Mouse (Mus musculus) central nervous system, embryonic 18 days (tissue): ENCODE results near the gene Intu. TPM values are rescaled to one million over a fixed set of nuclear protein-coding genes. Genes with fewer than 3 reads are reported as not detected.

Source experiments
- polyA plus RNA-seq: library from polyadenylated mRNA; depleted of rRNA; stranded (reverse); fragments of >200 nt; gene quantifications from 2 replicates; pipeline ENCODE4 v1.2.3, GENCODE M21; 2012; rRNA removed

The Intu gene
- 8.6 and 8.8 TPM in 2 replicates for polyA plus RNA-seq

GRCm38 (mm10) chr3:40531286-40532141 is at the start of gene Intu:
Gene Intu, plus strand, starts transcription at chr3:40531286.

GRCm38 (mm10) chr3:40708655-40709054 is 177.6 kb downstream of the Intu start, which contains the start of gene Slc25a31:
Gene Slc25a31, plus strand, starts transcription at chr3:40708855.

GRCm38 (mm10) chr3:40744024-40744835 is 213.1 kb downstream of the Intu start, which contains the start of gene Hspa4l:
Gene Hspa4l, plus strand, starts transcription at chr3:40744495.

Other genes with a start within 250 kb of the Intu start
- 0.23 and 0.28 TPM in 2 replicates for gene Slc25a31, start 177.6 kb downstream of the Intu start, polyA plus RNA-seq
- 16.2 and 21.1 TPM in 2 replicates for gene Hspa4l, start 213.2 kb downstream of the Intu start, polyA plus RNA-seq